Mouse (Mus musculus): ENCODE results near the gene Wnt7a.

DNA sequence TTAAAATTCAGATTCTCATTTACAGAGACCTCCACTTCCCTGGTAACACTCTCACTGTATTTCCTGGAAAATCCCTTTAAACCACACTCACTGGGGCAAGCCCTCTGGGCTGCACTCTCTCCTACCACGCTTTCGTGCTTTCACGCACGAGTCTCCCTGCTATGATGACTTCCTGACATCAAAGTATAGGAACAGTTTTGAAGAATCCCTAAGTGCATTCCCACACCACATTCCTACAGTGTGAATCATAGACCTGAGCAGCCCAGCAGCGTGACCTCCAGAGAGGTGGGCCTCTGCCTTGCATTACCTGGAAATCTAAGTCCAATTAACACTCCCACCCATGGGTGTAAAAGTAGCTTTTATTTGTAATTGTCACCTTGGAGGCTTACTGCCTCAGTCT, 43.4 kb upstream of the Wnt7a start:
- no peak for TF ChIP-seq CTCF (IDR thresholded peaks at IDR 0.05; ENCODE audit: low read depth, low read length)
- no peak for TF ChIP-seq POLR2A (IDR thresholded peaks at IDR 0.05; ENCODE audit: extremely low read depth, insufficient read depth, low read length)
